Mouse (Mus musculus) urinary bladder, adult 2 months (tissue): Measurements from ENCODE around the gene Tigit. TPM values are rescaled to one million over a fixed set of nuclear protein-coding genes. Genes with fewer than 3 reads are reported as not detected.

ENCODE experiments used
- DNase-seq: peaks from one replicate; pipeline ENCODE4 v3.0.0; 2022; ENCODE audit warnings: low spot score
- polyA plus RNA-seq: library from polyadenylated mRNA; depleted of rRNA; stranded (reverse); fragments of >200 nt; gene quantifications from 2 replicates; pipeline ENCODE4 v1.2.3, GENCODE M21; 2012; rRNA removed

The Tigit gene
- polyA plus RNA-seq, 1 experiment, result 0.29 TPM

DNA sequence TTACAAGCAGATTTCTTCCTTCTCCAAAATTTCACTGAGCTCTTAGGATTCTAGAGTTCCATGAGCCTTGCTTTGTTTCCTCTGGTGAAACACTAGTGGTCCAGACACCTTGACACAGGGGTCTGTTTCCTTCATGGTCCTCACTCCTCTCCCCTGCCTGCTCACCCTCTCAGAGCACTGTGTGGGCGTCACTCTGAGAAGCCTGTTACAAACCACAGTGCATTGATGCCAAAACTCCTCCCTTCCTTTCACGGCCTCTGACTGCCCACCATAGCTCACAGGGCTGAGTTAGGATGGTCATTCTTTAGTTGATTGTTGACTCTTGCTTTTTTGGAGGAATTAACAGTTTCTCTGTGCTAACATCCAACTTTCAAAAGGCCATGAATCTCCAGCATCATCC lies 43.6 kb downstream of the Tigit start:
- no peak for DNase-seq

DNA sequence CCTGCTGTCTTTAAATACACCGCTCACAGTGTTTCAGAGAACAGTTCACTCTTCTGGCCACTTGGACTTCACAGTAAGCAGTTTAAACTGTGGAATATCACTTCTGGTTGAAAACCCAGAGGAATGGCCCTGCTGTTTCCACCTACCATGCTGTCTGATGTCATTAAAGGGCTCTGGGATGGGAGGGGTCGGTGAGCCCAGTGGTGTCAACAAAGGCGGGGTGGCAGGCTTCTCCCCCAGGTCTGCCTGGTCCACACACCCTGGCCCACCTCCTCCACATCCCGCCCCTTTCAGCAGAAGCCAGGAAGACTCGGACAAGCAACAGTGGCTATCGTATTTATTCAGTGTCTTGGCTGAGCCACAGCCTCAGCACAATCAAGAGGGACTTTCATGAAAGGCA lies 44.7 kb downstream of the Tigit start:
- DNase-seq, result no peak

DNA sequence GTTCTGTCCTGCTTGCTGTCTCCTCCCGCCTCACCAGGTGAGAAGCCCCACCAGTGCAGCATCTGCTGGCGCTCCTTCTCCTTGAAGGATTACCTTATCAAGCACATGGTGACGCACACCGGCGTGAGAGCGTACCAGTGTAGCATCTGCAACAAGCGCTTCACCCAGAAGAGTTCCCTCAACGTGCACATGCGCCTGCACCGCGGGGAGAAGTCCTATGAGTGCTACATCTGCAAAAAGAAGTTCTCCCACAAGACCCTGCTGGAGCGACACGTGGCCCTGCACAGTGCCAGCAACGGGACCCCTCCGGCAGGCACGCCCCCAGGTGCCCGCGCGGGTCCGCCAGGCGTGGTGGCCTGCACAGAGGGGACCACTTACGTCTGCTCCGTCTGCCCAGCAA lies 45.7 kb downstream of the Tigit start:
- DNase-seq, result no peak

DNA sequence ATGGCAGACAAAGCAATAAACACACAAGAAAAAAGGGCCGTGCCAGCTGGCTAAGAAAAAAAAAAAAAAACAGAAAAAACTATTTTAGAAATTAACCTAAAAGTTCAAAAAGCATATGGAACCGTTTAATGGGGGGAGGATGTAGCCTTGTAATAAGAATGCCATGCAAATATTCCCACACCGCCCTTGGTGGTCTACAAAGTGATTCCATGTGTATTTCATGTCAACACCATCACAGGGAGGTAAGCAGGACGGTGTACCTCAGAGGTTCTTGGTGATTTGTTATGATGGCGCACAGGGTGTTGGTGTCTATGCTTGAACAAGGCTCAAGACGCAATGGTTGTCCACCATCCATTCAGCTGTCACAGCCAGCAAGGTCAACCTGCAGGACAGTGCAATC lies 46.6 kb downstream of the Tigit start:
- DNase-seq, result no peak

DNA sequence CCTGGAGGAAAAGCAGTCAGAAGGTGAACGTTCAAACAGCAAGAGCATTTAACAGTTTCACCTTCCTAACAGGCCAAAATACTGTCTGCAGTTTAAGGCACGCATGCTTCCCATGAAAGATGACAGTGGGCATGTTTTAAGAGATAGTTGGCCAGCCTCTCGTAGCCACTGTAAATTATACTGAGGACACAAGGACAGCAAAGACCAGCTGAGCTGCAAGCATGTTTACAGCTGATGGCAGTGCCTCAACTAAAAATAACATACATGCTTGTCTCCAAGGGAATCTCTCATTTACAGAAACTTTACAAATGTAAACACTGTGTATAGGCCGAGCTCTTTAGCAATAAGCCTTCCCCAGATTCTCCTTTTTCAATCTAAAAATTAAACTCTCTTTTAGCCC lies 47.6 kb downstream of the Tigit start:
- DNase-seq, result no peak

DNA sequence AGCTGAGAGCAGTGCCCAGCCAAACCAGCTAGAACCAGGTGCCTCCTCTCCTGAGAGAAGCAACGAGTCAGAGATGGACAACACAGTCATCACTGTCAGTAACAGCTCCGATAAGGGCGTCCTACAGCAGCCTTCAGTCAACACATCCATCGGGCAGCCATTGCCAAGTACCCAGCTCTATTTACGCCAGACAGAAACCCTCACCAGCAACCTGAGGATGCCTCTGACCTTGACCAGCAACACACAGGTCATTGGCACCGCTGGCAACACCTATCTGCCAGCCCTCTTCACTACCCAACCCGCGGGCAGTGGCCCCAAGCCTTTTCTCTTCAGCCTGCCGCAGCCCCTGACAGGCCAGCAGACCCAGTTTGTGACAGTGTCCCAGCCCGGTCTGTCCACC lies 53.6 kb downstream of the Tigit start:
- no peak for DNase-seq

DNA sequence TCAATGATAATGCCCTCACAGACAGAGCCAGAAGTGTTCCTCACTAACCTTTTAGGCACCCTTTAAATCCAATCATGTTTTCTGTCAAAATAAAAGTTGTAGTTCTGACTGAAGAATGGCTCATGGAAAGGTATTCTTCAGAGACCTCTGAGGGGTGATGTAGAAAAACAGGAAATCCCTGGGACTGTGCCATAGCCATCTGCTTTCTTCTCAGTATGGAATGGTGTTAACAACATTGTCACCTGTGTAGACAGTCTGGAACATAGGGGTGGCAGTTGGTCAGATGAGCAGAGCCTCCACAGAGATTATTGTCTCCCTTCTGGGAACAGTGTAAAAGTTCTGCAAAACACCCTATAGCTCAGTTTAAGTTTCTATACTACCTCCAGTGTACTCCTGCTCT lies 55.9 kb downstream of the Tigit start:
- no peak for DNase-seq

DNA sequence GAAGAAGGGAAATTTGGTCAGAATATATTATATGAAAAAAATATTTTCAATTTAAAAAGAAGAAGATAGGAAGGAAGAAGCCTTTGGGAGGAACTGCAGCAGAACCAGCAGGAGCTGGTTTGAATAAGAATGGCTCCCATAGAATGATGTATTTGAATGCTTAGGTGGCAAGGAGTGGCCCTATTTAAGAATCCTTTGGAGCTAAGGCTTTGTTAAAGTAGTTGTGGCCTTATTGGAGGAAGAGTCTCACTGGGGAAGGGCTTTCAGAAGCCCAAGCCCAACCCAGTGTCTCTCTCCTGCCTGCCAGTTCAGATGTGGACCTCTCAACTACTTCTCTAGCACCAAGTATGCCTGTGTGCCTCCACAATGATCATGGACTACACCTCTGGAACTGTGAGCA lies 56.9 kb downstream of the Tigit start:
- no peak for DNase-seq

DNA sequence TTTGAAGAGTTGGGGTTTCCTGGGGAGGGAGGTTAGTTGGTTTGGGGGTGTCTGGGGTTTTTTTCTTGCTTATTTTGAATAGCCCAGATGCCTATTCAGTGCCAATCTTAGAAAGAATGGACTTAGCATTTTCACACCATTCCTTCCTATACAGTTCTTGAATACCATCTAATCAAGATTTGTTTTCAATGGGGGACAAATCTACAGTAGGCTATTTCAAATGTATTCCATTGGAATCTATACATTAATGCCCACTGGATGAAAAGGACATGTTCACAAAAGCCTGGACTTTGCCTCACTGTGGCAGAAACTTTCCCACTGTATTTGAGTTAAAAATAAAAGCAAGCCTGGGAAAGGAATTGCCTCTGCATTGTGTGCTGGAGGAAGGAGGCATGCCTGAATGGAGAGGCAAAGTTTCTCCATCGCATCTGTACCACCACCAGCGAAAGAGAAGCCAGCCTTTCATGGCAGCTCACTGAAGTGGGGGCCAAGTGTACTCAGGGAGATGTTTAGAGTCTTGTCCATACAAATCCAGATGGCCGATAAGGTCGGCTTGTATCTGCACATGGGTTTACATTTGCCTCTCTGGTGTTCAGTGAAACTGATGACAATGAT lies 59.4 kb downstream of the Tigit start:
- no peak for DNase-seq

DNA sequence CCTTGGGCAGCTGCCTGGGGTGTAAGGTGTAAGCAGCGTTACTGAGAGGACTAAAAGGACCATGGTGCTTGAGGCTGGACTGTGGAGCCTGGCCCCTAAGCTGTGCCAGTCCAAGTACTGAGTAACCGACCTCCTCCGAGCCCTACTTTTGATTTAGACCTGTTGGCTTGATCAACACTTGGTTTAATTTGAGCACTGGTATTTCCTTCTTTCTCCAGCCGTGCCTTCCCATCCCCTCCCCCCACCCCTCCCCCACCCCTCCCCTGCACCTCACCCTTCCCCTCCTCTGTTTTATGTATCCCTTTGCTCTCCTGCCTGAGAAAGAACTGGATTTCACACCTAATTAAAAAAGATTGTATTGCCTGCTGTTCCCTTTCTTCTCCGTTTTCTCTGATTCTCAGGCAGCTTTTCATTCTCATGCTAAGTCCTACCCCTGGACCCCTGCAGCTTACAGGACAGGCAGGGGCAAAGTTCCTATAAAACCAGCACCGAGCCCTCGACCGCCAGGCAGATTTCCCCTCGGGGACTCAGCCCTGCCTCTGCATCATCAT lies 60.3 kb downstream of the Tigit start:
- DNase-seq, result no peak

DNA sequence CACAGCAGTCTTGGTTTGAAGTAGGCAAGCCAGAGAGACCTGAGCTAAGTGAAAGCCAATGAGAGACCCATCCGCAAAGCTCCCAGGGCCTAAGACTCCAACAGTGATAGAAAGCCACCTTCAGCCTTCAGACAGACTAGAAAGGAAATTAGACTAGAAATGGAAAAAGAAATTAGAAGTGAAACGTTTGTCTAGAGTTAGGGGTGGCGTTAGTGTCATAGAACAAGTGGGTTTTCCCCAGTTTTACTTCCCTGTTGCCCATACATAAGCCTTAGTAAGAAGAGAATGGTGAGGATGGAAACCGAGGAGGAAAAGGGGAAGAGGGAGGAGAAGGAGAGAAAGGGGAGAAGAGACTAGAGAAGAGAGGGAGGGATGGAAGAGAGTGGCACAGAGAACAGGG lies 61.4 kb downstream of the Tigit start:
- no peak for DNase-seq

DNA sequence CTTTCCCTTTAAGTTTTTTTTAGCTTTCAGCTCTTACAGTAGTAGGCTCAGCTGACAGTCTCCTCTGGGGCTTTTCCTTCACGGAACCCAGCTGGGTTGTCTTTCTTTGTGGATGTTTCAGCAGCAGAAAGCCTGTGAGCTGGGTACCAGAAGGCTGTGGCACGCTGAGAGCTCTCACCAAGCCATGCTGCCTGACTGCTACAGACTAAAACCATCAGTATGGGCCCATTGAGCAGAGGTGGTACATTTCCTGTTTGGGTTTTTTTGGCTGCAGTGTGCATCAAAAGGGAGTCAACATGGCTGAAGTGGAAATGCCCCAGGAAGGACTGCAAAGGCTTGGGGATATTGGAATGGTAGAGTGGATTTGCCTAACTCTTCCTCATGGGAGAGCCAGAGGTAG lies 64.2 kb downstream of the Tigit start:
- DNase-seq, result no peak

Other genes with a start within 250 kb of the Tigit start
- not detected in 2 replicates for gene Drd3, start 89.9 kb upstream of the Tigit start, polyA plus RNA-seq
- gene Ccdc191, start 225.7 kb upstream of the Tigit start, polyA plus RNA-seq, result 4.2 and 7.5 TPM in 2 replicates